Mouse (Mus musculus): ENCODE results near the gene Aifm2. TPM values are rescaled to one million over a fixed set of nuclear protein-coding genes. Genes with fewer than 3 reads are reported as not detected.

Gene Aifm2
- total RNA-seq, 1 experiment, result 13.4 TPM

- no peak for DNase-seq (ENCODE audit: low read depth, low spot score)
- in situ Hi-C loops (cut with MboI; ENCODE audit: low sequenced_read_pairs in 2 of 2, unreplicated experiment in 2 of 2), result no loop called here
- Histone ChIP-seq H3K9me3 (ENCODE audit: control insufficient read depth, insufficient read depth, low read depth, low read length) (no peaks in the 10 kb centered on the region), H3K4me1 (ENCODE audit: control insufficient read depth in 2 of 2, insufficient read depth in 2 of 2, low read length in 2 of 2, poor library complexity in 1 of 2) (peaks cover 0 to 8% of the 10 kb centered on the region in 2 experiments; a peak in 3 of 4 replicates), H3K9ac (ENCODE audit: insufficient read depth, low read depth, low read length, poor library complexity, severe bottlenecking) (no peak overlapping the region), H3K27ac (ENCODE audit: insufficient read depth, low read depth, low read length, poor library complexity, severe bottlenecking) (no peak overlapping the region), H3K36me3 (ENCODE audit: control insufficient read depth, insufficient read depth, low read length, poor library complexity, severe bottlenecking) (no peaks in the 10 kb centered on the region), H3K4me3 (ENCODE audit: insufficient read depth in 1 of 2, low read depth in 1 of 2, low read length in 2 of 2, poor library complexity in 1 of 2, severe bottlenecking in 1 of 2) (no peak overlapping the region)
- no peak for TF ChIP-seq ZC3H11A (IDR thresholded peaks at IDR 0.05; ENCODE audit: borderline replicate concordance, low read depth, low read length)
- TF ChIP-seq CHD2 (IDR thresholded peaks at IDR 0.05; ENCODE audit: low read depth, low read length), result no peak
- no peak for TF ChIP-seq MAFK (IDR thresholded peaks at IDR 0.05; ENCODE audit: insufficient read depth, low read depth, low read length)
- TF ChIP-seq HCFC1 (IDR thresholded peaks at IDR 0.05; ENCODE audit: borderline replicate concordance, insufficient read depth, low read length), result no peak
- TF ChIP-seq ZNF384 (IDR thresholded peaks at IDR 0.05; ENCODE audit: low read depth, low read length), result no peak
Measured at GRCm38 (mm10) chr10:61717406-61718296, 2.6 kb downstream of the Aifm2 start.

- in situ Hi-C loops (cut with MboI; ENCODE audit: low sequenced_read_pairs in 2 of 2, unreplicated experiment in 2 of 2), result no loop called here
- Histone ChIP-seq H3K9ac (ENCODE audit: insufficient read depth, low read depth, low read length, poor library complexity, severe bottlenecking) (no peak overlapping the region), H3K27ac (ENCODE audit: insufficient read depth, low read depth, low read length, poor library complexity, severe bottlenecking) (no peak overlapping the region), H3K36me3 (ENCODE audit: control insufficient read depth, insufficient read depth, low read length, poor library complexity, severe bottlenecking) (no peaks in the 10 kb centered on the region), H3K9me3 (ENCODE audit: control insufficient read depth, insufficient read depth, low read depth, low read length) (no peaks in the 10 kb centered on the region), H3K4me3 (ENCODE audit: insufficient read depth in 1 of 2, low read depth in 1 of 2, low read length in 2 of 2, poor library complexity in 1 of 2, severe bottlenecking in 1 of 2) (no peak overlapping the region), H3K4me1 (ENCODE audit: control insufficient read depth in 2 of 2, insufficient read depth in 2 of 2, low read length in 2 of 2, poor library complexity in 1 of 2) (peaks cover 0 to 4% of the 10 kb centered on the region in 2 experiments; a peak in 1 of 4 replicates)
- TF ChIP-seq CHD2 (IDR thresholded peaks at IDR 0.05; ENCODE audit: low read depth, low read length) (no peak), ZNF384 (IDR thresholded peaks at IDR 0.05; ENCODE audit: low read depth, low read length) (no peak), MAFK (IDR thresholded peaks at IDR 0.05; ENCODE audit: insufficient read depth, low read depth, low read length) (no peak)
- DNase-seq (ENCODE audit: low read depth, low spot score), result no peak
Measured at GRCm38 (mm10) chr10:61720331-61720730, 5.3 kb downstream of the Aifm2 start.

GRCm38 (mm10) chr10:61722215-61722614, 7.2 kb downstream of the Aifm2 start:
- TF ChIP-seq ZNF384 (IDR thresholded peaks at IDR 0.05; ENCODE audit: low read depth, low read length) (no peak), ZC3H11A (IDR thresholded peaks at IDR 0.05; ENCODE audit: borderline replicate concordance, low read depth, low read length) (no peak), CHD2 (IDR thresholded peaks at IDR 0.05; ENCODE audit: low read depth, low read length) (no peak), MAFK (IDR thresholded peaks at IDR 0.05; ENCODE audit: insufficient read depth, low read depth, low read length) (no peak), HCFC1 (IDR thresholded peaks at IDR 0.05; ENCODE audit: borderline replicate concordance, insufficient read depth, low read length) (no peak)
- Histone ChIP-seq H3K4me3 (ENCODE audit: insufficient read depth in 1 of 2, low read depth in 1 of 2, low read length in 2 of 2, poor library complexity in 1 of 2, severe bottlenecking in 1 of 2) (no peak overlapping the region), H3K9me3 (ENCODE audit: control insufficient read depth, insufficient read depth, low read depth, low read length) (no peaks in the 10 kb centered on the region), H3K36me3 (ENCODE audit: control insufficient read depth, insufficient read depth, low read length, poor library complexity, severe bottlenecking) (no peaks in the 10 kb centered on the region), H3K27ac (ENCODE audit: insufficient read depth, low read depth, low read length, poor library complexity, severe bottlenecking) (no peak overlapping the region), H3K9ac (ENCODE audit: insufficient read depth, low read depth, low read length, poor library complexity, severe bottlenecking) (no peak overlapping the region), H3K4me1 (ENCODE audit: control insufficient read depth in 2 of 2, insufficient read depth in 2 of 2, low read length in 2 of 2, poor library complexity in 1 of 2) (no peaks in the 10 kb centered on the region)
- DNase-seq (ENCODE audit: low read depth, low spot score), result no peak
- in situ Hi-C loops (cut with MboI; ENCODE audit: low sequenced_read_pairs in 2 of 2, unreplicated experiment in 2 of 2), result no loop called here

GRCm38 (mm10) chr10:61723271-61723670, 8.2 kb downstream of the Aifm2 start:
- in situ Hi-C loops (cut with MboI; ENCODE audit: low sequenced_read_pairs in 2 of 2, unreplicated experiment in 2 of 2), result no loop called here
- Histone ChIP-seq H3K9ac (ENCODE audit: insufficient read depth, low read depth, low read length, poor library complexity, severe bottlenecking) (no peak overlapping the region), H3K4me3 (ENCODE audit: insufficient read depth in 1 of 2, low read depth in 1 of 2, low read length in 2 of 2, poor library complexity in 1 of 2, severe bottlenecking in 1 of 2) (no peak overlapping the region), H3K36me3 (ENCODE audit: control insufficient read depth, insufficient read depth, low read length, poor library complexity, severe bottlenecking) (no peaks in the 10 kb centered on the region), H3K9me3 (ENCODE audit: control insufficient read depth, insufficient read depth, low read depth, low read length) (no peaks in the 10 kb centered on the region), H3K27ac (ENCODE audit: insufficient read depth, low read depth, low read length, poor library complexity, severe bottlenecking) (no peak overlapping the region), H3K4me1 (ENCODE audit: control insufficient read depth in 2 of 2, insufficient read depth in 2 of 2, low read length in 2 of 2, poor library complexity in 1 of 2) (no peaks in the 10 kb centered on the region)
- DNase-seq (ENCODE audit: low read depth, low spot score), result no peak
- TF ChIP-seq ZC3H11A (IDR thresholded peaks at IDR 0.05; ENCODE audit: borderline replicate concordance, low read depth, low read length), result no peak
- TF ChIP-seq HCFC1 (IDR thresholded peaks at IDR 0.05; ENCODE audit: borderline replicate concordance, insufficient read depth, low read length), result no peak
- no peak for TF ChIP-seq CHD2 (IDR thresholded peaks at IDR 0.05; ENCODE audit: low read depth, low read length)
- no peak for TF ChIP-seq ZNF384 (IDR thresholded peaks at IDR 0.05; ENCODE audit: low read depth, low read length)
- no peak for TF ChIP-seq MAFK (IDR thresholded peaks at IDR 0.05; ENCODE audit: insufficient read depth, low read depth, low read length)

All from ES-E14 (cell line).